Mouse (Mus musculus) forebrain, embryonic 16.5 days (tissue): ENCODE measurements around the gene 2310057M21Rik. TPM values are rescaled to one million over a fixed set of nuclear protein-coding genes. Genes with fewer than 3 reads are reported as not detected.

Experiments
- ATAC-seq: fragments of 200-750 bp; cut with Nextera tagmentation; 2 replicates; pipeline ENCODE4 v1.8.0; 2017; ENCODE audit warnings: mild to moderate bottlenecking, moderate library complexity
- H3K27ac ChIP-seq: fragments of 300-500 bp; sonication (generic); 2 replicates; pipeline ENCODE4 v1.5.1; 2014; ENCODE audit warnings: low read length, control low read depth
- H3K27me3 ChIP-seq: fragments of 300-500 bp; sonication (generic); replicated peaks from 2 replicates; pipeline ENCODE4 v1.6.1; 2014; ENCODE audit warnings: low read length; ENCODE audit not compliant: control insufficient read depth, insufficient read depth
- H3K36me3 ChIP-seq: fragments of 300-500 bp; sonication (generic); 2 replicates; pipeline ENCODE4 v1.6.1; 2014; ENCODE audit not compliant: control insufficient read depth, insufficient read depth
- H3K4me1 ChIP-seq: fragments of 300-500 bp; sonication (generic); replicated peaks from 2 replicates; pipeline ENCODE4 v1.6.1; 2014; ENCODE audit warnings: low read length; ENCODE audit not compliant: control insufficient read depth, insufficient read depth
- H3K4me2 ChIP-seq: fragments of 300-500 bp; sonication (generic); 2 replicates; pipeline ENCODE4 v1.6.1; 2014; ENCODE audit warnings: mild to moderate bottlenecking, low read length, control low read depth
- H3K4me3 ChIP-seq: fragments of 300-500 bp; sonication (generic); replicated peaks from 2 replicates; pipeline ENCODE4 v1.5.1; 2014; ENCODE audit warnings: mild to moderate bottlenecking, low read length, control low read depth
- H3K9ac ChIP-seq: fragments of 300-500 bp; sonication (generic); replicated peaks from 2 replicates; pipeline ENCODE4 v1.6.1; 2014; ENCODE audit warnings: low read depth, low read length, control low read depth
- H3K9me3 ChIP-seq: fragments of 300-500 bp; sonication (generic); 2 replicates; pipeline ENCODE4 v1.6.1; 2016; ENCODE audit warnings: low read length; ENCODE audit not compliant: control insufficient read depth
- WGBS: fragments of 180-500 bp; shearing (Covaris S2); extraction: QIAGEN DNeasy Blood & Tissue Kit; methylation state at CpG from one replicate; pipeline ENCODE4 v1.1.7; 2014; 5-methylcytosine and 5-hydroxymethylcytosine counted together
- polyA plus RNA-seq: library from polyadenylated mRNA; unstranded; fragments of >200 nt; fragmentation: Nextera tagmentation; extraction: Ambion mirVana; gene quantifications from 2 replicates; pipeline ENCODE4 v1.2.1, GENCODE M21; 2015

The 2310057M21Rik gene
- polyA plus RNA-seq, 1 experiment from 2014 or later: 26.1 TPM

- Histone ChIP-seq H3K4me1 (no peaks in the 10 kb centered on the region), H3K27ac (no peak within 1 kb of the TSS), H3K9ac (no peak within 1 kb of the TSS), H3K4me2 (no peak within 1 kb of the TSS), H3K9me3 (no peaks in the 10 kb centered on the region), H3K4me3 (no peak within 1 kb of the TSS), H3K27me3 (no peaks in the 10 kb centered on the region), H3K36me3 (no peaks in the 10 kb centered on the region)
- 91% methylated on average over 5 of the region's 5 CpGs for WGBS
- ATAC-seq: no peak
Measured at GRCm38 (mm10) chr7:131329416-131329815, 33.1 kb downstream of the 2310057M21Rik start, which contains the start of gene Fam24b. TSS of gene Fam24b (minus strand) at chr7:131329516.

GRCm38 (mm10) chr7:131327054-131327453 lies 35.5 kb downstream of the 2310057M21Rik start:
- 92% methylated on average over 5 of the region's 5 CpGs for WGBS
- H3K4me1 ChIP-seq: no peaks in the 10 kb centered on the region
- H3K27me3 ChIP-seq: no peaks in the 10 kb centered on the region
- no peak overlapping the region for H3K9ac ChIP-seq
- no peak for ATAC-seq
- H3K36me3 ChIP-seq: no peaks in the 10 kb centered on the region
- H3K4me2 ChIP-seq: no peak overlapping the region
- no peak overlapping the region for H3K4me3 ChIP-seq
- no peak overlapping the region for H3K27ac ChIP-seq
- H3K9me3 ChIP-seq: no peaks in the 10 kb centered on the region

GRCm38 (mm10) chr7:131322192-131322591 lies 40.4 kb downstream of the 2310057M21Rik start, which contains the start of gene Cuzd1:
TSS of gene Cuzd1 (minus strand) at chr7:131322292.
- H3K36me3 ChIP-seq: no peaks in the 10 kb centered on the region
- H3K27ac ChIP-seq: no peak within 1 kb of the TSS
- no peak within 1 kb of the TSS for H3K4me2 ChIP-seq
- H3K9me3 ChIP-seq: no peaks in the 10 kb centered on the region
- ATAC-seq: no peak
- no peaks in the 10 kb centered on the region for H3K27me3 ChIP-seq
- H3K9ac ChIP-seq: no peak within 1 kb of the TSS
- no peaks in the 10 kb centered on the region for H3K4me1 ChIP-seq
- no peak within 1 kb of the TSS for H3K4me3 ChIP-seq
- 77% methylated on average over 2 of the region's 2 CpGs for WGBS

DNA sequence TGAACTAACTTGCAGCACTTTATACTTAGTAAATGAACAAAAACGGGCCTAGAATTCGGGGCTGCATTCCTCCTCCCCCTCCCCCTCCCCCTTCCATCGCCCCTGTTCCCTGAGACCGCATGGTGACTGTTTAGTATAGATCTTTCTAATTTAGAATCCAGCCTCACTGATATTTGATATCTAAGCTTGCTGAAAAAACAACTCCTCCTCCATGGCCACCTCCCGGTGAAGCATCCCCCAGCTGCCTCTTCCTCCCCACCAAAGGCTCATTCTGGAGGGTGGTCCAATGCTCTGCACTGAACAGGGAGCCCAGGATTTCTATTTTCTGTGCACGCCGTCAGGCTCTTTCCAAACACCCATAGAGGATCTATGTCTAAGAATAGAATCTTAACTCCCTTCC lies 44.2 kb downstream of the 2310057M21Rik start:
- Histone ChIP-seq H3K27me3 (no peaks in the 10 kb centered on the region), H3K27ac (no peak overlapping the region), H3K4me1 (no peaks in the 10 kb centered on the region), H3K9ac (no peak overlapping the region), H3K9me3 (no peaks in the 10 kb centered on the region), H3K36me3 (no peaks in the 10 kb centered on the region), H3K4me3 (no peak overlapping the region), H3K4me2 (no peak overlapping the region)
- no peak for ATAC-seq
- 78% methylated on average over 6 of the region's 7 CpGs for WGBS

- Histone ChIP-seq H3K27ac (no peak overlapping the region), H3K4me2 (no peak overlapping the region), H3K9ac (no peak overlapping the region), H3K4me1 (no peaks in the 10 kb centered on the region), H3K9me3 (no peaks in the 10 kb centered on the region), H3K4me3 (no peak overlapping the region), H3K27me3 (no peaks in the 10 kb centered on the region), H3K36me3 (no peaks in the 10 kb centered on the region)
- 82% methylated on average over 12 of the region's 12 CpGs for WGBS
- no peak for ATAC-seq
Measured at GRCm38 (mm10) chr7:131317587-131317986, 45.0 kb downstream of the 2310057M21Rik start.

DNA sequence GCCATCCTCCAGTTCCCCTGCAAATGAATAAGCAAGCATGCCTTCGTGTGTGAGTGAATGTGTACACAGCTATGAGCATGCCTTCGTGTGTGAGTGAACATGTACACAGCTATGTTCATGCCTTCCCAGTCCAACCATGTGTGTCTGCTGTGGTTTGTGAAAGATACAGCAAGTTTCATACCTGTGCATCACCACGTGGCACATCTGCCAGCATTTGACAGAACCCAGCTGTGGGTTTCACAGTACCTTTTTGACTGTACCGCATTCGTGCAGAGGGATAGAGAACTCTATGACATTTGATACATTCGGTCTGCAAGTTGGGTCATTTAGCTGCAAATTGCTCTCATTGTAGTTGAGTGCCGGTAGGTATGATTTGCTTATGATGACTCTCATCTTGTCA lies 48.1 kb downstream of the 2310057M21Rik start:
- H3K27ac ChIP-seq: no peak overlapping the region

DNA sequence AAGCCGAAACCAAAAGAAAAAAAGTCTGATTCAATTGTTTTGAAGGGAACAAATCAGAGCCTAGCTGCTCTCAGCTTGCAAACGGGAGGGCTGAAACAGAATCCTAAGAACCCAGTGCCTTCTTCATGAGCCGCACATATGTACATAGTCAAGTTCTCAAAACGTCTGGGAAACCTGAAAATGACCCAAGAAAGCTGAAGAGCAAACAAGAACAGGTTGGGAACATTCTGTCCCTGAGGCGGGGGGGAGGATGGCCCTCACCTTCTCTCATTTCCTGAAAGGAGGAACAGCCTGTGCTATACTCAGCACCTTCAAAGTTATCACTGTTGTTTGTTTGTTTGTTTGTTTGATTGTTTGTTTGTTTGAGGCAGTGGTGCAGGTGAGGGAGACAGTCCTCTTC lies 55.8 kb downstream of the 2310057M21Rik start:
- Histone ChIP-seq H3K4me3 (no peak overlapping the region), H3K9me3 (no peaks in the 10 kb centered on the region), H3K27me3 (no peaks in the 10 kb centered on the region), H3K9ac (no peak overlapping the region), H3K36me3 (no peaks in the 10 kb centered on the region), H3K4me2 (no peak overlapping the region), H3K4me1 (no peaks in the 10 kb centered on the region), H3K27ac (no peak overlapping the region)
- ATAC-seq: no peak
- 83% methylated on average over 5 of the region's 5 CpGs for WGBS

More for the DNA sequence above, 48.1 kb downstream of the 2310057M21Rik start:
- Histone ChIP-seq H3K4me2 (no peak overlapping the region), H3K36me3 (no peaks in the 10 kb centered on the region), H3K27me3 (no peaks in the 10 kb centered on the region), H3K9me3 (no peaks in the 10 kb centered on the region), H3K4me3 (no peak overlapping the region), H3K4me1 (no peaks in the 10 kb centered on the region), H3K9ac (no peak overlapping the region)
- ATAC-seq: no peak
- 84% methylated on average over 7 of the region's 7 CpGs for WGBS

GRCm38 (mm10) chr7:131303340-131303739 lies 59.2 kb downstream of the 2310057M21Rik start:
- Histone ChIP-seq H3K27ac (no peak overlapping the region), H3K9ac (no peak overlapping the region), H3K4me1 (no peaks in the 10 kb centered on the region), H3K9me3 (no peaks in the 10 kb centered on the region), H3K4me3 (no peak overlapping the region), H3K27me3 (no peaks in the 10 kb centered on the region), H3K36me3 (no peaks in the 10 kb centered on the region), H3K4me2 (no peak overlapping the region)
- ATAC-seq: no peak
- 82% methylated on average over 8 of the region's 8 CpGs for WGBS

DNA sequence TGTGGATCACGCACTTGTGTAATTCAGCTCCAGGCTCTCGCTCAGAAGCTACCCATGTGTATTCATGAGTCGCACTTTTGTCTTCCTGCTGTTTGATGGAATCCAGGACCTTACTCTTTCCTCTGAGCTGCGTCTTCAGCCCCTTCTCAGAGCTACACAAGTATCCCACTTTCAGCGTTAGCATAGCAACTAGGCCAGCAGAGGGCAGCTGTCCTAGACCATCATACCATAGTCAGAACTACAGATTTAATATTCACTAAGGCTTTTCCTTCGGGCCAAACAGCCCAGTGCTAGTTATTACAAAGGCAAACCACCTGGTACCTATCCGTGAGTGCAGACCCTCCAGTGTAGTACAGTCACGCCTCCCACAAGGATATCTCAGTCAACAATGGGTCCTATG lies 65.4 kb downstream of the 2310057M21Rik start:
- 78% methylated on average over 8 of the region's 8 CpGs for WGBS
- no peak for ATAC-seq
- Histone ChIP-seq H3K9ac (no peak overlapping the region), H3K36me3 (no peaks in the 10 kb centered on the region), H3K4me3 (no peak overlapping the region), H3K9me3 (no peaks in the 10 kb centered on the region), H3K27ac (no peak overlapping the region), H3K27me3 (no peaks in the 10 kb centered on the region), H3K4me1 (no peaks in the 10 kb centered on the region), H3K4me2 (no peak overlapping the region)
